Mouse (Mus musculus) T-helper 1 cell (primary cell): ENCODE results near the gene Tbx10.
"Not testable (repeated sequence)": the region's sequence is repeated elsewhere in the genome, so short reads cannot be mapped to it uniquely, and the experiment has no call there.

Experiments
- in situ Hi-C: fragments of 300-600 bp; cut with MboI, MseI; formaldehyde crosslinking; loops from one replicate; pipeline ENCODE4 v1.15.1; 2025; ENCODE audit warnings: high pct_unique_total_duplicates

Gene Tbx10

DNA sequence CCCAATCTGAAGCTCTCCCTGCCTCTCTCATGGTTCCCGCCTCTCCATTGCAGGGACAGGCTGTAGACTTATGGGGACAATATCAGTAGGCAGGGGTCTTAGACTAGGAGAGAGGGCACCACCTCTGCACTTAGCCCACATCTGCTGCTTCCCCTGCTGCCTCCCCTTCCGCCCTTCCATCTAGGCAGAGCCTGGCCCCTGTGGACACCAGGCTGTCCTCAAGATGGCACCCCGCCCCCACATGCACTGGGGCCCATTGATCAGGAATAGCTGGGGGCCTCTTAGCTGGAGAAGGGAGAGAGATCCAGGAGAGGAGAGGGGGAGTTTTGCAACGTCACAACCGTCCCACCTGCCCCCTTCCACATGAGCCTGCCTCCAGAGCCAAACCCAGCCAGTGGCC, at the start of gene Tbx10:
Gene Tbx10 (plus strand): TSS at position 337 of the 400 bp plus-strand sequence.
- in situ Hi-C loops: no loop called here

DNA sequence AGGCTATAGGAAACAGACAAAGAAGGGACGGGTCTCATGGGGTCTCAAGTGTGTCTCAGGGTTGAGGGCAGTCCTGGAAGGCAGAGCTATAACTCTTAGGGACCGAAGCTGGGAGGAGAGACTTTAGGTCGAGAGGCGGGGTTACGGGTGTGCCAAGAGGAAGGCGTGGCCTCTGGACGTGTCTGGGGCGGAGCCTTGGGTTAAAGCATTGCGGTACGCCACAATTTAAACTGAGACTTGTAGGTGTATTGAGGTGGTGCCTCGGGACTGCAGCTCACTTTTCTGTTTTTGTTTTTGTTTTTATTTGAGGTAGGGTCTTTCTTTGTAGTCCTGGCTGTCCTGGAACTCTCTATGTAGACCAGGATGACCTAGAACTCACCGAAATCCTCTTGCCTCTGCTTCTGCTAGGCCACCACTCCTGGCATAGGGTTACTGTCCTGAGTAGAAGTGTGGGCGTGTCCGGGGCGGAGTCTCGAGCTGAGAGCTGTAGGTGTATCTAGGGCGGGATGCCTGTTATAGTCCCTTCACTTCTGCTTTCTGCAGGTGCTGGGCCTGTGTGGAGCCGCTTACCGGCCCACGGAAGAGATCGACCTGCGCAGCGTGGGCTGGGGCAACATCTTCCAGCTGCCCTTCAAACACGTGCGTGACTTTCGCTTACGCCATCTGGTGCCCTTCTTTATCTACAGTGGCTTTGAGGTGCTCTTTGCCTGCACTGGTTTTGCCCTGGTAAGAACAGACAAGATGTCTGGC, 49.4 kb upstream of the Tbx10 start:
- in situ Hi-C loops: no loop called here

DNA sequence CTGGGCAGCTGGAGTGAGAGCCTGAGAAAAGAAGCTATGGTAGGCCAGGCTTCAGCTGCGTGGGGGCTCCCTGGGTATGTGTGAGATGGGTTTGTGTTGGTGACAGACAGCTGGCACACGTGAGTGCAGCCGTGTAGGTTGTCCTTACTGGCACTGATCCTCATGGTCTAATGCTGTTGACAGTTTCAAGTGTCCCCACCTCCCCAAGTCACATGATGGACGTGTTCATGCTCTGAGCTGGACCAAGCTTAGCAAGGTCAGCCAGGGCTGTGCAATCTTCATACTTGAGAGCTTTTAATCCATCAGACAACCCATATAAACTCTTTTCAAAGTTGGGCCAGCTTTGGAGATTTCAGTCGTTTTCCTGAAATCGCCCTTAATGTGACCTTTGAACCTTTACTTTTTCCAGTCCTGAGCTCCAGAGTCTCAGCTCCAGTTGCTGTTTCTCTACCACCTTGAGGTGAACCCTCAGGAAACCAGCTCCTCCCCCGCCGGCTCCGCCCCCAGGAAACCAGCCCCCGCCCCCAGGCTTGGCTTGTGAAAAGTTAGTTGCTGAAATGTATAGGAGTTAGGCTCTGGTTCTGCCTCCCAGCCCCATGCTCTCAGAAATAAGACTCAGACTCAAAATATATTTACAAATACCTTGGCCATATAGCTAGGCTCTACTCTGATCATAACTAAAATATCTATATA, 46.5 kb upstream of the Tbx10 start:
- in situ Hi-C loops: no loop called here

DNA sequence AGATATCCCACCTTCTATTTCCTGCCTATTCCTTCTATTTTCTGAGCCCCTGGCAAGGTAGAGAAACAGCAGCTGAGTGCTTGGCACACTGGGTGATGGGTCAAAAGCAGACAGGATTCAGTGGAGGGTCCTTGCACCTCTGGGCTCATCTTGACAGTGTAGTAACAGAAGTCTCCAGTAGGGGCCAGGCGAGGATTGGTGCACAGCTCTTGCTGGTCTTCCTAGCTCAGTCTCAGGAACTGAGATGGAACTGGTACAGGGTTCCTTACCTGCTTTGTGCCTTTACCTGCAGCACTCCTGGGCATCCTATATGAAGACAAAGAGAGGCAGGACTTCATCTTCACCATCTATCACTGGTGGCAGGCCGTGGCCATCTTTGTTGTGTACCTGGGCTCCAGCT, 45.8 kb upstream of the Tbx10 start:
- in situ Hi-C loops: no loop called here

DNA sequence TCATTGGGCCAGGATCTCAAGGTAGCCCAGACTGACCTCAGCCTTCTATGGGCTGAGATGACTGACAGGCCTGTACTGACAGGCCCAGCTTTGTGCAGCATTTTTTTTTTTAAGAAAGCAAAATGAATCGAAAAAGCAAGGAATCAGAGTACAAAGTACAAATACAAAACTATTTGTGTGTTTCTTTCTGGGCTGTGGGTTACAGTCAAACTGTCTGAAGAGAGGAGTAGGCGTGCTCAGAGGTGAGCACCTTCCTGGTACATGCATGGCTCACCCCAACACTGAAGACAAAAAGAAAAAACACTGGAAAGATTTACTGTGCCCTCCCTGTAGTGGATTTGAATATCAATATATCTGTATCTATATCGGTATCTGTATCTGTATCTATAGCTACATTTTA, 44.7 kb upstream of the Tbx10 start:
- in situ Hi-C loops: no loop called here

DNA sequence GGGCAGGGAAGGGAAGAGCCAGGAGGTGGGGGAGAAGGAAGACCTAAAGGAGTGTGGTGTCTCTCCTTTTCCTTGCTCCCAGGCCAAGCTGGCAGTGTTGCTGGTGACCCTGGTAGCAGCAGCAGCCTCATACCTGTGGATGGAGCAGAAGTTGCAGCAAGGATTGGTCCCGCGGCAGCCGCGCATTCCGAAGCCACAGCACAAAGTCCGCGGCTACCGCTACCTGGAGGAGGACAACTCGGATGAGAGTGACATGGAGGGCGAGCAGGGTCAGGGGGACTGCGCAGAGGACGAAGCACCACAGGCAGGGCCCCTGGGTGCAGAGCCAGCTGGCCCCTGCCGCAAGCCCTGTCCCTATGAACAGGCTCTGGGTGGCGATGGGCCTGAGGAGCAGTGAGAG, 44.0 kb upstream of the Tbx10 start:
- in situ Hi-C loops: no loop called here

GRCm38 (mm10) chr19:3950331-3950730, 42.2 kb upstream of the Tbx10 start:
- in situ Hi-C loops: no loop called here

DNA sequence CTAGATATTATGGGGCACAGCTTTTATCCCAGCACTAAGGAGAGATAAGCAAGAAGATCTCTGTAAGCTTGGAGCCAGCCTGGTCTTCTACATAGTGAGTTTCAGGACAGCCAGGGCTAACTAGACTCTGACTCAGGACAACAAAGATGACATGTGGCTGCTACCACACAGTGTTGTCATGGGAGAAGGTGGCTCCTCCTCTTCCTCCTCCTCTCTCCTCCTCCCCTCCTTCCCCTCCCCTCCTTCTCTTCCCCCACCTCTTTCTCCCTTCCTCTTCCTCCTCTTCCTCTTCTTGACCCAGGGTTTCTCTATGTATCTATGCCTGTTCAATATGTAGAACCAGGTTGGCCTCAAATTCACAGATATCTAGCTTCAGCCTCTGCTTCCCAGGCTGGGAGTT, 41.1 kb upstream of the Tbx10 start:
- in situ Hi-C loops: no loop called here

DNA sequence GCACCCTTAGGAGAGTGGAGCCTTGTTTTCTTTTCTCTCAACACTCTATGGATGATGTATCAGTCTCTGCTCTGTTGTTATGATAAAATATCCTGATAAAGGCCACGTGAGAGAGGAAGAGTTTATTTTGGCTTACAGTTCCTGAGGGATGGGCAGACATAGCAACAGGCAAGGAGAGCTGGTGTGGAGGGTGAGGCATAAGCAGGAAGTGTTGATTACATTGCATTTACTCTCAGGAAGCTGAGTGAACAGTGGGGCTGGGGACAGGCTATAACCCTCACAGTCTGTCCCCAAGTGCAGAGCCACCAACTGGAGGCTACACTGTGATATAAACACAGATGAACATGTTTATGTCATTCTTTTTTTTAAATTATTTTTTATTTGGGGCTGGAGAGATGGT, 40.5 kb upstream of the Tbx10 start:
- in situ Hi-C loops: no loop called here

DNA sequence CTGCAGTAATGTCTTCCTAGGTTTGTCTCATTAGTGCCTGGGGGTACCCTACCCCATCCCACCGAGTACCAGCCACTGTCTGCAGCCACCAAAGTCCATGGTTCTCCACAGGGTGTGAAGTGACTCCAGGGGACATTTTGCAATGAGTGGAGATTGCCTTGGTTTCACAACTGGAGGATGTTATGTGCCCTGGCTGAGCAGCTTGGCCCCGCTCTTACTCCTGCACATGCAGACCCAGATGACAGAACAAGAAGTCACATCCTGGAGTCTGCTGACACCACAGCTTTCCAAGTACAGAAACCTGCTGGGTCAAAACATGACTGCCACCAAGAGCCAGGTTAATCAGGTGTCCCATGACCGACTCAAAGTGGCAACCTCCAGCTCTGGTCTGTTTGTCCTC, 37.5 kb upstream of the Tbx10 start:
- in situ Hi-C loops: no loop called here

GRCm38 (mm10) chr19:3955804-3956203, 36.7 kb upstream of the Tbx10 start:
- in situ Hi-C loops: no loop called here

DNA sequence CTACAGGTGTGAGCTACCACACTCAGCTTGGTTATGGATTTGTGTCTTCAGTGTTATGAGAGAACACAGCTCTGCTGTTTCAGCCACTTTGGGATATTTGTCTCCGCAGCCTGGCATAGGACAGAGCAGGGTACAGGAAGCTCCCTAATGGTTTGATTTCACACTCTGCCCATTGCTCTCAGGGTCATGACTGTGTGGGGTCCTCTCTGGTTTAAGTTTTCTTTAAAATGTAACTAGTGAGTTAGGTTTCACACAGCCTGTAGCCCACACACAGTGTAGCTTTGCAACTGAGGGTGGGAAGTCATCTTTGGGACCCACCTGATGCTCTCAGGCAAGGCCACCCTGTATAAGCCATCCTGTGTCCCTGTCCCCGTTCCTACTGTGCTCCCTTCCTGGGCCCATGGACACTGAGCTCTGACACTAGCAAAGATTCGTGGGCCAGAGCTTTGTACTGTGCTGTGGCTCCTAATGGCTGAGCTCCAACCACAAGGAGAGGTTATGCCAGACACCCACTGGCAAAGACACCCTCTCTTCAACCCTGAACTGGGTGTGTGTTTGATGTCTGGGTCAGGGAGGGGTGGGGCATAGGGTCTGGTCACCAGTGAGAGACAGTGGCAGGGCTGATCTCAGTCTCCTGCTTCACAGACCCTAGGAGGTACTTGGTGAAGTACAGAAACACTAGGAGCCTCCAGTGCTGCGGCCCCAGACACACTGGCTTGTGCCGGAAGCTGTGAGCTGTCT, 35.1 kb upstream of the Tbx10 start:
- in situ Hi-C loops: not testable (repeated sequence)

- in situ Hi-C loops: no loop called here
These were observed 34.1 kb upstream of the Tbx10 start, which contains the start of gene Aldh3b3 for GRCm38 (mm10) chr19:3958470-3958869. Gene Aldh3b3, plus strand, starts transcription at chr19:3958645.

- in situ Hi-C loops: no loop called here
These were observed 33.5 kb upstream of the Tbx10 start for GRCm38 (mm10) chr19:3959030-3959429.

DNA sequence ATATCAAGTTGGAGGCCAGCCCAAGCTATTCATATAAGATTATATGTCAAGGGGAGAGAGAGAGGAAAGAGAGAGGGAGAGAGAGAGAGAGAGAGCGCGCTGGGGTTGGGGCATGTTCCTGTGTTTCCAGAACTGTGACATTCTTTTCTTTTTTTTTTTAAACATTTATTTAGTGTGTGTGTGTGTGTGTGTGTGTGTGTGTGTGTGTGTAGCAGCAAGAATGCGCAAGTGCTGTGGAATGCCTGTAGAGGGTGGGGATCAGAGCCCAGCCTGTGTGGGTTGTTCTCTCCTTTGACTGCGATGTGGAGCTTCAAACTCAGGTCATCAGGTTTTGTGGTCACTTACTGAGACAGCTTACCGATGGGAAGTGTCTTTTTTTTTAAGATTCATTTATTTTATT, 32.3 kb upstream of the Tbx10 start:
- in situ Hi-C loops: no loop called here

DNA sequence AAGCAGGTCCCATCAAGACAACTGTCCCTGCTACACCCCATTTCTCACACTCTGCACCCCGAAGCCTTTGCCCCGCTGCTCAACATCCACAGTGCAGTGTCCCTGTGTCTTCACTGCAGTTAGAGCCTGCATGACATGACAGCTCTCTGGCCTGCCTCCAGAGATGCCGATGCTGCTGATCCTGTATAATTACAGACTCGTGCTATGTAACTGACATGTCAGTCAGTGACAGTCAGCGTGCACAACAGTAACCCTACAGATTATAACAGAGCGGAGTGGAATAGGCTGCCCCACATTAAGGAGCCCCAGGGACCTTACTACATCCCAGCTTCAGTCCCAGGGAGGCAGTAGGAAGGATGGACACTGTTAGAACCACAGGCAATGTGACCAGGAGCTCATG, 30.7 kb upstream of the Tbx10 start:
- in situ Hi-C loops: not testable (repeated sequence)

- in situ Hi-C loops: no loop called here
These were observed 30.1 kb upstream of the Tbx10 start for GRCm38 (mm10) chr19:3962469-3962868.

GRCm38 (mm10) chr19:3964030-3964429, 28.5 kb upstream of the Tbx10 start:
- in situ Hi-C loops: no loop called here

- in situ Hi-C loops: no loop called here
These were observed 26.0 kb upstream of the Tbx10 start for GRCm38 (mm10) chr19:3966330-3967075.

DNA sequence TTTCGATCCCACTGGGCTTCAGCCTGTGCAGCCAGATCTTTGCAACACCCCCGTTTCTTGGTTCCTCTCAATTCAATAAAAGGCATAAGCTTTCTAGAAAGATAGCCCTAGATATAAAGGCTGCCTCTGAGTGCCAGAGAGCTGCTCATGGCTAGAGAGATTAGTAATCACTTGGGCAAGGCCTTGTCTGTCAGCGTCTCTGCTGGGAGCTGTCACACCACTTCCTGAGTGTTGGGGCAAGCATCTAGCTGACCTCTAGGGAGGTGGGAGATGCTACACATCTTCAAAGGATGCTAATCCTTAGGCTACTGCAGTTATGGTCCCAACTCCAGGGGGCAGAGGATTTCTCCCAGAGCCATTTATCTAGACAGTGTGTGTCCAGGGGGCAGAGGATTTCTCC, 25.3 kb upstream of the Tbx10 start:
- in situ Hi-C loops: no loop called here

DNA sequence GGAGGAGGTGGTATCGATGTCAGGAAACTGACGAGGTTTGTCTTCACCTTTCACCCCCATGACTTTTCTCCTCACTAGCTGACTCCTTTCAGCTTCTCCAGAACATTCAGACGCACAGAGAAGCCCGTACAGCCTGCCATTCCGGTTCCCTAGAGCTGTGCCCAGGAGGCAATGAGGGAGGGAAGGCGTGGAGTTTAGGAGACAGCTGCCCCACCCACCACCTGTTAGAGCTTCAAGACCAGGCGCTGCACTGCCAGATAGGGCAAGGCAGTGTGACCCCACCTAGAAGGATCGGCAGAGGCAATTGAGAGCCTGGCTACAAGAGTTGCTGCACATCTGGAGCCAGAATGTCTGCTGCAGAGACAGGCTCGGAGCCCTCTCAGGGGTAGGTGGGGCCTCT, 20.3 kb upstream of the Tbx10 start, which contains the start of gene Aldh3b2:
Gene Aldh3b2 (plus strand): TSS at position 100 of the 400 bp plus-strand sequence.
- in situ Hi-C loops: no loop called here

- in situ Hi-C loops: not testable (repeated sequence)
These were observed 17.9 kb upstream of the Tbx10 start for GRCm38 (mm10) chr19:3974608-3975007.
